Mouse (Mus musculus) kidney, postnatal 14 days (tissue): ENCODE data around the gene Klhl25.
"Not testable (repeated sequence)": the region's sequence is repeated elsewhere in the genome, so short reads cannot be mapped to it uniquely, and the experiment has no call there.

Source experiments
- DNase-seq: peaks from one replicate; pipeline ENCODE4 v3.0.0; 2022; ENCODE audit warnings: mixed read lengths

The Klhl25 gene

GRCm38 (mm10) chr7:75846942-75847341, 1.2 kb upstream of the Klhl25 start:
- DNase-seq = no peak

- DNase-seq = no peak
Measured at GRCm38 (mm10) chr7:75847489-75847888, 621 bp upstream of the Klhl25 start.

DNA sequence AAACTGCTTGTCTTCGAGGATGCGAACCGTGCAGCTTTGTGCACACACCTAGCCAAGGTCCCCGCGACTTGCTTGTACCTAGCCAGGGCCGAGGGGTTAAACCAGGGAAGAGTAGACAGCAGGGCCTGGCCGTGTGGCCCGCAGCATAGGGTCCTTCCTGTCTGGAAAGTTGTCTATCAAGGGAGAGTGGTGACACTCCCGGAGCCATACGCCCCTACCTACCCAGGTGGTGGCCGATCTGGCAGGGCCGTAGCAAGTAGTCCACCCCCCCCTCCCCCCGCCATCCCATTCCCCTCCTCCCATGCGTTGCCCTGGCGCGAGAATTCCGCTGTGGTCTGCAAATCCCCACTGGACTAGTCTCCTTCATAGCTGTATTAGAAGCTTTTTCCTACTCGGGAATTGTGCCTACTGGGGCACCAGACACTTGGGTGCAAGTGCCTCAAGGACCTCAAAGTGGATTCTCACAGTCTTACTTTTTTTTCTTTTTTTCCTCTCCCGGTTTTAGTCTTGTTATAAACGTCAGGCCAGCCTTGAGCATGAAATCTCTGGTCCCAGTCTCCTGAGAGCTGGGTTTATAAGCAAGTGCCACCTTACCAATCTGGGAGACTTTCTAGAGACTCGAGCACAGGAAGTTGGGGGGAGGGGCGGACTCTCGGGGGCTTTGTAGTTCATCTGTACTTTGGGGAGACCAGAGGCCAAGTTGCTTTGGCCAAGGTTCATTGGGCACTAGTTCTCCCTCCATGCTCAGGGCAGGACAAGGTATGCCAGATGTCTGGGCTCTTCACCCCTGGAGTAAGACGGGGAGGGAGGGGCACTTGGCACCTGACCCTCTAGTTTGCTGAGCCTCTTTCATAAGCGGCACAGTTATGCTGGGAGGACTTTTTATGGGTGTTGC, 913 bp downstream of the Klhl25 start:
- peak; percentile 62 for DNase-seq

GRCm38 (mm10) chr7:75850396-75850795, 2.3 kb downstream of the Klhl25 start:
- DNase-seq = not testable (repeated sequence)

- DNase-seq = no peak
Measured at GRCm38 (mm10) chr7:75851290-75851689, 3.2 kb downstream of the Klhl25 start.

GRCm38 (mm10) chr7:75852363-75852762, 4.3 kb downstream of the Klhl25 start:
- DNase-seq = peak; percentile 61

GRCm38 (mm10) chr7:75853171-75853830, 5.2 kb downstream of the Klhl25 start:
- no peak for DNase-seq

GRCm38 (mm10) chr7:75854231-75854925, 6.3 kb downstream of the Klhl25 start:
- peak; percentile 63 for DNase-seq

- DNase-seq = no peak
Measured at GRCm38 (mm10) chr7:75855028-75855427, 6.9 kb downstream of the Klhl25 start.

GRCm38 (mm10) chr7:75856259-75856658, 8.1 kb downstream of the Klhl25 start:
- no peak for DNase-seq

DNA sequence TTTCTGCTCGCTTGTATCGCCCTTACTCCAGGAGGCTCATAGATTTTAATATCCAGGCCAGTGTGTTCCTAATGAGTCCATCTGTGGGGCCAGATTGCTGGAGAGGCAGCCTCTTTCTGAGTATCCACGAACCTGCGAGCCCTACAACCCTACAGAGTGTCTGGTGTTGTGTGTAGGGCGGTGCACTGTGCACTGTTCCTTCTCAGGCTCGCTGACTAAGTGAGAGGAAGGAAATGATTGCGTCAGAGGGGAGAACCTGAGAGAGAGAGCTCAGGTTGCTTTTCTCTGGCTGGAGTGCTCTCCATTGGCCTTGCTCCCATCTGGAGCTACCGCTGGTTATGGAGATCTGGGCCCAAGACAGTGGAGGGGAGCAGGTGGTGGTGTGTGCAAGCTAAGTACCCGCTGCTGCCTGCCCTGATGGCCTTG, 11.7 kb downstream of the Klhl25 start:
- no peak for DNase-seq

DNA sequence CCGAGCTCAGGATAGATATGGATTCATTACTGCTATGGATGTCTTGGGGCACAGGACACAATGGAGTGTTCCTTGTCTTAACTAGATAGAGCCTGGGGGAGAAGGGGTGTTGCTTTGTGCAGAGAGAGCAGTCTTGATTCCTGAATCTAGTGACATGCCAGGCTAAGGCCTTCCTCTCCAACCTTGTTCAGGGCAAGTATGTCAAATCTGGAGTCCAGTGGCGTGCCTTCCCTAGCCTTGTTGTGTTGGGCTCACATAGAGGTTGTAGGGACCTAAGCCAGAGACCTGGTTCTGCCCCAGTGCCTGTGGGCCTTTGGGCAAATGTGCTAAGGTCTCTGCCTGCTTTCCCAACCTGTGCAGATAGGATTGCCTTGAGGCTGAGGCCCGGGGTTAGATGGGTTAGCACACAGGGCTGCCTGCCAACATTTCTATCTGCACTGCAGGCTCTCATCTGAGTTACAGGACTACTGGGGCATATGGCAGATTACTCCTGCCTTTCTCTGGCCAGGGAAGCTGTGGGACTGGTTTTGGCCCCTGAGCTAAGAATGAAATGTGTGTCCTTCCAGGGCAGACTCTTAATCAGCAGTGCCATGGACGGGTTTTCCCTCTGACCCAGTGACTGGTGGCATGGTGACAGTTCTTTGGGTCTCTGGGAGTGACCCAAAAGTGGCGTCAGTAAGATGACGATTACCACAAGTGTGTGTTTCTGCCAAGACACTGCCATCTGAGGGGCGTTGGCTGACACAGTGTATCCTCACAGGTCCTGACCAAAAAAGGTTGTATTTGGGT, 13.7 kb downstream of the Klhl25 start:
- not testable (repeated sequence) for DNase-seq

DNA sequence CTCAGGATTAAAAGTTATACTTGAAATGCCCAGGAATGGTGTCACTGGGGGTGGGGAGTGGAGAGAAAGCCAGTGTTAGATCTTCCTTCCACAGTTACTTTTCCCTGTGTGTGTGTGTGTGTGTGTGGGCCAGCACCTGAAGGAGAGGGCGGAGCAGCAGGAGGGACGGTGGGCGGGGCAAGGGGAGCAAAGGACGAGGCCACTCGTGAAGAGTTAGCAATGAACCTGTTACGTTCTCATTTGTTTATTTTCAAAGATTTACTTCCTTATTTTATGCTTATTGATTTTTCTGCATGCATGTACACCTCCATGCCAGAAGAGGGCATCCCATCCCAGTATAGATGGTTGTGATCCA, 14.3 kb downstream of the Klhl25 start:
- DNase-seq = not testable (repeated sequence)

DNA sequence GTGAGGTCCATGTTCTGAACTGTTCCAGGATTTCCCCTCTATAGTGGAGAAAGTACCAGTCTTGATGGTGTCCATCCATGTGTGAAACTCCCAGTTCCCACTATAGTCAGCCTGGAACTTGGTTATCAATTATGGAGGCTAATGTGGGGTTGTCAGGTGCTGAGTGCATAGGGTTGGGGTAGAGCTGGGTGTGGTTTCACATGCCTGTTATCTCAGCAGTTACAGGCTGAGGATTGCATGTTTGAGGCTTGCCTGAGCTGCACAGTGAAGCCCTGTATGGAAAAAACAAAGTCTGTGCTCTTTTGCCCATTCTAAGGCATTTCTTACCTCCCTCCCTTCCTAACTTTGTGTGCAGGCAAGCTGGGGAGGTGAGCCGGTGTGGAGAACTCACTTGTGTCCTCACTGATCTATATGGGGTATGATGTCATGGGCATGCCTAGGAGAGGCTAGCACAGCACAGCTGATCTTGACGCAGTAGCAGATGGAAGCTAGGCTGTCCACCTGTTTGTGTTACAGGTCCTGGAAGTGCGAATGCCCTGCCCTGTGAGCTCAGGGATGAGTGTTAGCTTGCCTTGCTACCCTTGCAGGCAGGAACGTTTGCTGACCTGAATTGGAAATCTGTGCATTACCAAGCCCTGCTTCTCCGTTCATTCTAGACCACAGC, 15.3 kb downstream of the Klhl25 start:
- DNase-seq = not testable (repeated sequence)

GRCm38 (mm10) chr7:75865026-75865425, 16.9 kb downstream of the Klhl25 start:
- DNase-seq = no peak

GRCm38 (mm10) chr7:75866557-75866956, 18.4 kb downstream of the Klhl25 start:
- no peak for DNase-seq

- no peak for DNase-seq
Measured at GRCm38 (mm10) chr7:75868687-75869086, 20.6 kb downstream of the Klhl25 start.

DNA sequence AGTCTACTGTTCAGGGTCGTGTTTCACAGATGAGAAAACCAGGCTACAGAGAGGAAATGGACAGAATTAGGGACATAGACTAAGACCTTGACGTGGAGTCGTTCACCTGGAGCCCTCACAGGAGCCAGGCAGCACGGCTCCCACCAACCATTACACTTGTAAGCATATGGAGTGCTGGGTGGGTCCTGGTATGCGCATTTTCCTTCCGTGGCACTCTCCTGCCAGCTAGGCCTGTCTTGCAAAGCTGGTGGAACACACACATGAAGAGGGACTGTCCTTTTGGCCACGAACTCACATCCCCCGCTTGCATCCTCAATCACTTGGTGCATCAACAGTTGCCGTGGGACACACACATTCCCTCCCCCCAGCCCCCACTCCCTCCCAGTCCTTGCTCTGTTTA, 22.4 kb downstream of the Klhl25 start:
- DNase-seq = no peak

- DNase-seq = no peak
Measured at GRCm38 (mm10) chr7:75872255-75872654, 24.1 kb downstream of the Klhl25 start.

DNA sequence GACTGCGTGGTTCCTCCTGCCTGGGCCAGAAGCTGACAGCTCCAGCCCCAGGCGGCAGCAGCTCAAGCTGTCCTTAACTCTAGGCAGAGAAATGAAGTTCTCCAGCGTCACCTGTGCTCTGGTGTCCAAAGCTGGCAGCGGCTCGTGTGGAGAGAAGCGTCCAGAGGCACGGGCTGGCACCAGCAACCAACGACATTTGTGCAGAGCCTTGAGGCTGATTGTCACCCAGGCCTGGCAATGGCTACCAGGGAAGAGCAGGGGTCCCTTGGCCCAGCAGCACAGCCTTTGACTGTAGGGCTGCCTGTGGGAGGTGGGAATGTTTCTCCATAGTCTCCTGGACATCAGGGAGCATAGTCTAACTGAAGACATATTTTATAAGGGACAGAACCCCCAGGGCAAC, 24.6 kb downstream of the Klhl25 start:
- no peak for DNase-seq

DNA sequence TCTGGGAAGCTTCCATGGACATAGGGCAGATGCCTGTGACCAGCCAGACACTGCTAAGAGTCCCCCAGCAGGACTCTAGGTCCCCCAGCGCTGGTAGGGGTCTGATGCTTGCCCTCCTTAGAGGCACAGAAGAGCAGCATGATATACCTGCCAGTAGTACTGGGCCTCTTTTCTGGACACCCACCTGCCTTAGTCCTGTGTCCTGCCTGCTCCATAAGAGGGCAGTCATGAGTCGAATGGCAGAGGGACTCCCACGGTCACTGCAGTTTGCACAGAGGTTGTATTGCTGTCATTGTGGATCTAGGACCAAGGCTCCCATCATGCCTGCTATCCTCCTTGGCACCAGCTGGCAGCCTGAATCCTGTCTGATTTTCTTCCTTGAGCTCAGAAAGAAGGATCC, 25.1 kb downstream of the Klhl25 start:
- DNase-seq = no peak

DNA sequence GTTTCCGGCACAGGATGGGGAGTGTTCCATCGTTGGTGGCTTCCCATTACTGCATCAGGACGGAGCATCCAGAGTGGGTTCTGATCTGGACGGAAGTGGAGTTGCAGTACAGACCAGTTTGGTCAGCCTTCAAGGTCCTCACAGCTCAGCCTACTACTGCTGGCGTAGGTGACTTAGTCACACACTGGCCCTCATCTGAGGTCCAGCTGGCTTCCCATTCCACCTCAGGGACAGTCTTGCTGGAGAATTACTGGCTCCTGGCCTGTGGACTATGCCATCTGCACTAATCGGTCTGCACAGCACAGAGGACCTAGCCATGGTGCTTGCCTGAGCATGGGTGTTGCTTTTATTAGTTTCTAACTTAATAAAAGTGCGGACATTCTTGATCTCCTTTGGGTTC, 25.6 kb downstream of the Klhl25 start:
- DNase-seq = no peak
